Mouse (Mus musculus) frontal cortex, adult 2 months (tissue): ENCODE measurements around the gene Gm43518. TPM values are rescaled to one million over a fixed set of nuclear protein-coding genes. Genes with fewer than 3 reads are reported as not detected.

Experiments
- DNase-seq, 2 experiments: peaks; one replicate each; pipeline ENCODE4 v3.0.0; 2022; ENCODE audit warnings: low spot score in 1 of 2; ENCODE audit errors: extremely low spot score in 1 of 2
- polyA plus RNA-seq: library from polyadenylated mRNA; depleted of rRNA; stranded (reverse); fragments of >200 nt; gene quantifications from 2 replicates; pipeline ENCODE4 v1.2.3, GENCODE M21; 2012; rRNA removed

Gm43518 gene
- polyA plus RNA-seq, 1 experiment: 1.6 TPM

DNA sequence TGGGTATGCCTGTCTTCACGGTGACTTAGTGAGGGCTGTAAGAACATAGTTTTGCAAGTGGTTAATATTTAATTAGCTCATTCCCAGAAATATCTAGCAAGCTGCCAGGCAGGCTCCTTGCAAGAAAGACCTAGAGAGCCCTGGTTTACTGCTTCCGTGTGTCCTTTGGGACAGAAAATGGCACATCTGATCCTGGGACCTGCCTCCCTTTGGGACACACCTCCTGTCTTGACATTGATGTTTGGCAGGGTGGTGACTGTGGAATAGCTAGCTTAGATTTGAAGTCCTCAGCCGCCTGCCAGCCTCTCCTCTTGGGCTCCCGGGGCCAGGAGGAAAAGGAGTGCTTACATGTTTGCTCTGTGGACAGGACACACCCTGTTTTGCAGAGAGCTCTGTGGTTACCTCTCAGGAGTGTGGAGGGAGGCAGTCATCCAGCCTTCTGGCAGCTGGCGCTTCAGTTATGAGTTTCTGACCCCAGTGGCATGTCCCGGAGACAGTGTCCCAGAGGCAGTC is 48.5 kb downstream of the Gm43518 start:
- no peak for DNase-seq

- no peak for DNase-seq
These were observed 50.0 kb downstream of the Gm43518 start for GRCm38 (mm10) chr5:123977231-123977630.

DNA sequence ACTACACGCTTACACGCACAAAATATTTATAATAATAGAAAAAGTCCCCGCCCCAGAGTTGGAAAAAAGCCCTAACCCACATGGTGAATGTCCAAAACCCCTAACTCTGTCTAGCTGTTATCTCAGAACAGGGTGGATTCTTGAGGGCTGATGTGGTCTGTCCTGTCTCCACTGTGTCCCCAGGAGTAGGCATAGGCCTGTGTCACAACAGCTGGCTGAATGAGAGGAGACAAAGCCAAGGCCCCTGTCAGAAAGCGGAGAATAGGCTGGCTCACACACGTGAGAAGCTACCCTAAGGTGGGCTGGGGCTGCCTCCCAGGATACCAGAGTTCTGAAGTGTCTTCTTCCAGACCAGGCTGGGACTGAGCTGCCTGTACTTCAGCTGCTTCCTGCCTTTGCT is 50.9 kb downstream of the Gm43518 start:
- DNase-seq: no peak

DNA sequence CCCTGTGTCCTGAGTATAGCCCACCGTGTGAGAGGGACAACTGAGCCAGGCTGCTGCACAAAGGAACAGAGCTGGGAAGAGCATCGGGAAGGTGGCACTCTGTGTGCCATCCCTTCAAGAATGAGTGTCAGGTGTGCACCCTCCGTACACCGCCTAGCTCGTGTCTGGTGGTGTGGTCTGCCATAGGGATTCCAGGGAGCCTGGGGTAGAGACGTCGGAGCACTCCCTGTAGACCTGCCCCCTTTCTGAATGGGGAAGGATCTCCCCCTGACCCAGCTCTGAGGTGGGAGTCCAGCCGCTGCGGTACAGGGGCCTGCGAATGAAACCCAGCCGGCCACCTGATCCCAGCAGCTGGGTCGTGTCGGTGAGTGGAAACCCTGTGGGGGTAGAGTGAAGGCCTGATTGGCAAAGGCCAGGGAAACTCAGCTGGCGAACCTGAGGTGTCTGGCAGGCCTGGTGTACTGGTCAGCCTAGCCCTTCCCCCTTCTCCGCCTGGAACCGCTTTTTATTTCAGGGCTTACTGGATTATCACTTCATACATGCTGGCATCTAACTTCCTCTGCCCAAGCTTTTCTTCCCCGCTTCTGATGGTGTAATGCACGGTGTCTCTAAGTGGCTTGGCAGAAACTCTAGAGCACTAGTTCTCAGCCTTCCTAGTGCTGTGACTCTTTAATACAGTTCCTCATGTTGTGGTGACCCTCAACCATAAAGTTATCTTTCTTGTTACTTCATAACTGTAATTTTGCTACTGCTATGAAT is 52.2 kb downstream of the Gm43518 start:
- DNase-seq: no peak

DNA sequence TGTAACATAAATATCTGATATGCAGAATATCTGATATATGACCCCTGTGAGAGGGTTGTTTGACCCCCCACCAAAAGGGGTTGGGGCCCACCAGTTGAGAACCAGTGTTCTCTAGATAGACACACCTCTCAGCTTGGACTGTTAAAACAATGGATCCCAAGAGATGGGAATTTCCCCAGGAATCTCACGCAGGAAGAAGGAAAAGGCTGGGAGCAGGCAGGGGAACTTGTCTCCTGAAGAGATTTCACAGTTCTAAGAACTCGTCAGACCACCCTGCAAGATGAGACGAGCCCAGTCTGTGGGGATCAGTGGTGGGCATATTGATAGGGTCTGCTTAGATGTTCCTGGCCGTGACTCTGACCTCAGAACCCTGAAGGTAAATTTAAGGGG is 52.8 kb downstream of the Gm43518 start:
- DNase-seq: no peak

- DNase-seq: no peak
These were observed 53.5 kb downstream of the Gm43518 start for GRCm38 (mm10) chr5:123980521-123981249.

GRCm38 (mm10) chr5:123981250-123981554 is 54.0 kb downstream of the Gm43518 start:
- DNase-seq: no peak

DNA sequence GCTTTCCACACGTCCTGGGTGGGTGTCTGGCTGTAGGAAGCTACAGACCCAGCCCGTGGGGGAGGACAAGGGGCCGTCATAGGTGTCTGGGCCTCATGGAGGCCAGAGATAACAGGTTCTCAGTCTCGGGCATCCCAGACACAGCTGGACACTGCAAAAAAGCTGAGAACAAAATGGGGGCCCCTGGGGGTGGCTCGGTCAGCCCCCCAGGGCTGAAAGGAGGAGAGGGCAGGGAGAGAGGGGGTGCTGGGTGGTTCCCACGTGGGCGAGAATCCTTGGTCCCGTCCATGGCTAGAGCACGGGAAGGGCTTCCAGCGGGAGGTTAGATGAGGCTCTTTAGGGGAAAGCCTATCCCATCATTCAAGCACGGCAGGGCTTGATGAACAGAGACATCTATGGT is 55.6 kb downstream of the Gm43518 start:
- no peak for DNase-seq

- DNase-seq: no peak
These were observed 58.2 kb downstream of the Gm43518 start for GRCm38 (mm10) chr5:123985434-123985833.

GRCm38 (mm10) chr5:123986925-123987324 is 59.7 kb downstream of the Gm43518 start:
- DNase-seq: no peak

DNA sequence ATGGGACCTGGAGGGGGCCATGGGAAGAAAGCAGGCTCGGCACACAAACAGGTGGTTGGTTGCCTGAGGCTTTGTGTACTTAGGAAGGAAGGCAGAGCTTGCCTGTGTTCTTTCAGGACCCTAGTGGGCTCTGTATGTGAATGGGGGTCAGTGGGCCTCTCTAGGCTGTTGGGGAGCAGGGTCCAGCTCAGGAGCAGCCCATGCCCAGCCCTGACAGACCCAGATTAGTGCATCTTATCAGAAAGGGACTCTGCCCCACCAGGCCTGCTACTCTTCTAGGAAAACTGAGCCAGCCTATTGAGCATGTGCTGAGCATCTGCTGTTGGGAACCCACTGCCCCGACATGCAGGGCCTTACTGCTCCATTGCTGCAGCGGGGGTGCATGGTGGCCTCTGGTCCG is 60.3 kb downstream of the Gm43518 start:
- DNase-seq: no peak

Other genes starting within 250 kb of the Gm43518 start
- 85.6 and 88.1 TPM in 2 replicates for gene Clip1, start 242.8 kb upstream of the Gm43518 start, polyA plus RNA-seq
- 56.0 and 61.6 TPM in 2 replicates for gene Zcchc8, start 206.3 kb upstream of the Gm43518 start, polyA plus RNA-seq
- 105 and 129 TPM in 2 replicates for gene Rsrc2, start 178.0 kb upstream of the Gm43518 start, polyA plus RNA-seq
- gene Kntc1, start 177.7 kb upstream of the Gm43518 start, polyA plus RNA-seq: 0.60 and 0.78 TPM in 2 replicates
- gene Hcar2, start 61.9 kb upstream of the Gm43518 start, polyA plus RNA-seq: 0.10 TPM in 1 of 2 replicates, not detected in the other
- gene Hcar1, start 47.4 kb upstream of the Gm43518 start, polyA plus RNA-seq: 1.0 and 1.1 TPM in 2 replicates
- gene Denr, start 20.2 kb upstream of the Gm43518 start, polyA plus RNA-seq: 52.0 and 53.2 TPM in 2 replicates
- gene Ccdc62, start 3.3 kb downstream of the Gm43518 start, polyA plus RNA-seq: 5.2 and 8.1 TPM in 2 replicates
- 40.3 and 41.5 TPM in 2 replicates for gene Hip1r, start 46.2 kb downstream of the Gm43518 start, polyA plus RNA-seq
- gene Vps37b, start 104.9 kb downstream of the Gm43518 start, polyA plus RNA-seq: 46.3 and 53.0 TPM in 2 replicates
- gene Abcb9, start 168.4 kb downstream of the Gm43518 start, polyA plus RNA-seq: 30.2 and 33.3 TPM in 2 replicates
- gene Ogfod2, start 184.9 kb downstream of the Gm43518 start, polyA plus RNA-seq: 43.2 and 45.3 TPM in 2 replicates
- 82.8 and 83.4 TPM in 2 replicates for gene Arl6ip4, start 188.7 kb downstream of the Gm43518 start, polyA plus RNA-seq